Mouse (Mus musculus): ENCODE measurements around the gene Slc50a1. TPM values are rescaled to one million over a fixed set of nuclear protein-coding genes. Genes with fewer than 3 reads are reported as not detected.

The Slc50a1 gene
- total and polyA plus RNA-seq, 3 experiments: 41.8 to 56.0 (median 50.9) TPM

DNA sequence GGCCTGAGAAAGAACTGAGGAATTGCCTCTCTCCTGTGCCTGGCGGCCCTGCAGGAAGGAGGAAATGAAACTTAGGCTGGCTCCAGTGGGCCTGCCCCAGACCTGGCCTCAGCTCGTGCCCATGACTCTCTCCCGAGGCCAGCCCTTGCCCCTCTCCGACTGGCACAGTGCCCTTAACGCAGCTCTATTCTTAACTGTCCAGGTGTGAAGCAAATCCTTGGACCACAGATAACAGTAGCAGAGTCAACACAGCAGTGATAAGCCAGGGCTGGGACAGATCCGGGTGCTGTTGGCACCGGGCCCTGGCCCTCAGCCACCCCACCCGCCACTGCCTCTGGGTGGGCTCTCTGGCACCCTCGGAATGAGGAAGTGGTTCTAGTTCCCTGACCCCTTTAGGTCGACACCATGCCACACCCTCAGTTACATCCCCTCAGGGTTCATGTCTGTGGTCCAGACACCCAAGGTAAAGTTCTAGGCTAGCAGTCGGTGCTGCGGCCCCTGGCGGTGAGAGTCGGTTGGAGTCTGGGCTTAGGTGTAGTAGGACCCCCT is 36.7 kb downstream of the Slc50a1 start:
- no peak overlapping the region for H3K27ac ChIP-seq (ENCODE audit: insufficient read depth, low read depth)

DNA sequence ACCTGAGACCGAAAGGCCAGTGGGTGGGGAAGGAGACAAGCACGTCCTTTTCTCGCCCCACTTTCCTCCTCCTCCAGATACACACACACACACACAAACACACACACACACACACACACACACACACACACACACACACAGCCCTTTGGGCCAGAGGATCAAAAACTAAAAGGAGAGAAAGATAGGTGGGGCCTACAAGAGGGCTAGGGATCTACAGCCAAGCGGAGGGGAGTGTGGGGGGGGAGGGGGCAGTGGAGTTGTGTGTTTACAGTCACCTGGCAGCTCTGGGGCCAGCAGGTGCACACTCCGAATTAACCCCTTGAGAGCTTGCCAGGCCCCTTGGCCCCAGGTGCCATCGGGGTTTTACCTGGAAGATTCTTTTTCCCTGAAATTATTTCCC is 37.8 kb downstream of the Slc50a1 start:
- no peaks in the 10 kb centered on the region for H3K27me3 ChIP-seq (replicated peaks)
- H3K79me2 ChIP-seq (replicated peaks; ENCODE audit: control insufficient read depth, extremely low read depth, insufficient read depth, poor library complexity, severe bottlenecking): no peaks in the 10 kb centered on the region
- no peak overlapping the region for H3K9ac ChIP-seq (ENCODE audit: insufficient read depth, low read depth)
- dilution Hi-C loops (cut with MboI; ENCODE audit: extremely low pct_ligation_motif_present, extremely low pct_unique_long_range_greater_than_20kb, low sequenced_read_pairs): no loop called here
- H3K9me3 ChIP-seq (replicated peaks; ENCODE audit: low read length): no peaks in the 10 kb centered on the region
- H3K4me3 ChIP-seq (replicated peaks in 1 of 3; ENCODE audit: low read depth in 2 of 3, low read length in 2 of 3, poor library complexity in 1 of 3): no peak overlapping the region
- H3K4me1 ChIP-seq (ENCODE audit: control insufficient read depth in 1 of 2, insufficient read depth in 2 of 2): peaks cover 20 to 50% of the 10 kb centered on the region in 2 experiments
- DNase-seq (ENCODE audit: extremely low read depth): no peak
- no peak overlapping the region for H3K4me2 ChIP-seq (ENCODE audit: insufficient read depth, low read depth, poor library complexity, severe bottlenecking)
- in situ Hi-C loops (cut with MboI; ENCODE audit: low pct_ligation_motif_present, low pct_unique_long_range_greater_than_20kb, low sequenced_read_pairs): no loop called here
- no peak for TF ChIP-seq ZKSCAN1 (IDR thresholded peaks at IDR 0.05; ENCODE audit: borderline replicate concordance, low read depth, low read length)
- TF ChIP-seq JUND (conservative IDR thresholded peaks at IDR 0.05; ENCODE audit: low read depth, low read length): no peak
- TF ChIP-seq TBP (conservative IDR thresholded peaks at IDR 0.05; ENCODE audit: low read depth, low read length): no peak
- TF ChIP-seq POLR2A (IDR thresholded peaks at IDR 0.05; ENCODE audit: low read depth, low read length): no peak
- no peak for TF ChIP-seq CTCF (conservative IDR thresholded peaks at IDR 0.05 in 1 of 2, IDR thresholded peaks at IDR 0.05 in 1 of 2; ENCODE audit: low read depth in 2 of 2, low read length in 2 of 2)
- TF ChIP-seq JUN (IDR thresholded peaks at IDR 0.05; ENCODE audit: insufficient read depth, low read depth, low read length): no peak
- TF ChIP-seq BHLHE40 (IDR thresholded peaks at IDR 0.05; ENCODE audit: low read depth, low read length): no peak
- TF ChIP-seq CHD2 (IDR thresholded peaks at IDR 0.05; ENCODE audit: low read length): no peak
- TF ChIP-seq USF2 (conservative IDR thresholded peaks at IDR 0.05; ENCODE audit: low read depth, low read length): no peak
- TF ChIP-seq RCOR1 (conservative IDR thresholded peaks at IDR 0.05; ENCODE audit: low read depth, low read length): no peak
- TF ChIP-seq PAX5 (IDR thresholded peaks at IDR 0.05; ENCODE audit: low read length): no peak
- H3K36me3 ChIP-seq (replicated peaks in 1 of 2; ENCODE audit: control insufficient read depth in 1 of 2, insufficient read depth in 1 of 2, low read length in 1 of 2): peaks cover 19 to 30% of the 10 kb centered on the region in 2 experiments
- no peak overlapping the region for H3K27ac ChIP-seq (ENCODE audit: insufficient read depth, low read depth)

More for the DNA sequence above, 36.7 kb downstream of the Slc50a1 start:
- Histone ChIP-seq H3K27me3 (replicated peaks) (no peaks in the 10 kb centered on the region), H3K4me2 (ENCODE audit: insufficient read depth, low read depth, poor library complexity, severe bottlenecking) (no peak overlapping the region), H3K79me2 (replicated peaks; ENCODE audit: control insufficient read depth, extremely low read depth, insufficient read depth, poor library complexity, severe bottlenecking) (no peaks in the 10 kb centered on the region), H3K9ac (ENCODE audit: insufficient read depth, low read depth) (no peak overlapping the region), H3K4me1 (ENCODE audit: control insufficient read depth in 1 of 2, insufficient read depth in 2 of 2) (peaks cover 20 to 44% of the 10 kb centered on the region in 2 experiments), H3K9me3 (replicated peaks; ENCODE audit: low read length) (no peaks in the 10 kb centered on the region), H3K4me3 (replicated peaks in 1 of 3; ENCODE audit: low read depth in 2 of 3, low read length in 2 of 3, poor library complexity in 1 of 3) (no peak overlapping the region), H3K36me3 (replicated peaks in 1 of 2; ENCODE audit: control insufficient read depth in 1 of 2, insufficient read depth in 1 of 2, low read length in 1 of 2) (peaks cover 28 to 40% of the 10 kb centered on the region in 2 experiments)
- TF ChIP-seq MAFK (IDR thresholded peaks at IDR 0.05; ENCODE audit: insufficient replicate concordance, low read length) (no peak), IRF4 (IDR thresholded peaks at IDR 0.05; ENCODE audit: low read depth, low read length) (peak; percentile 71), GABPA (IDR thresholded peaks at IDR 0.05; ENCODE audit: insufficient replicate concordance, low read depth, low read length) (no peak), BHLHE40 (IDR thresholded peaks at IDR 0.05; ENCODE audit: low read depth, low read length) (peak; percentile 60; the same call in 1 of the 2 replicates), EP300 (IDR thresholded peaks at IDR 0.05; ENCODE audit: low read length) (peak; percentile 52; the same call in 1 of the 2 replicates)
- DNase-seq (ENCODE audit: extremely low read depth): no peak
- in situ Hi-C loops (cut with MboI; ENCODE audit: low pct_ligation_motif_present, low pct_unique_long_range_greater_than_20kb, low sequenced_read_pairs): no loop called here
- dilution Hi-C loops (cut with MboI; ENCODE audit: extremely low pct_ligation_motif_present, extremely low pct_unique_long_range_greater_than_20kb, low sequenced_read_pairs): no loop called here

Data from CH12.LX (cell line).